Comparison of ENCODE assay signal across 9 mouse cellular contexts in genomic region chr1:73862323-73863073, GRCm38 (mm10).
DNase-seq lines count a peak whose midpoint lies in the region; ATAC-seq lines count a peak whose summit lies in the region.
"Had no signal": no experiment of that assay in that cellular context is flagged by ENCODE, and none has a peak within 500 bp of the region (broad histone marks: within the 10 kb centered on the region; RNA-seq: fewer than 3 reads in every experiment).

No protein-coding gene starts in this region.

- ATAC-seq in CD4-positive, CD25-positive, alpha-beta regulatory T cell, adult 4 months: no peak
- ATAC-seq in forebrain, embryonic 16.5 days: peak; percentile 97
- peak; percentile 91 for ATAC-seq in hindbrain, embryonic 11.5 days (ENCODE audit: low FRiP score)
- ATAC-seq in megakaryocyte progenitor cell, adult 5-6 weeks (replicated peaks; ENCODE audit: poor library complexity): peak; percentile 85

- no peaks in the 10 kb centered on the region for H3K9me3 ChIP-seq in forebrain, embryonic 16.5 days (ENCODE audit: control insufficient read depth, low read length)
- H3K9me3 ChIP-seq in hindbrain, embryonic 11.5 days (ENCODE audit: control insufficient read depth, low read length): no peaks in the 10 kb centered on the region

- 0 out of 2 replicates have a peak overlapping the region, but pooled peaks have one; percentile 0 for H3K4me2 ChIP-seq in forebrain, embryonic 16.5 days (ENCODE audit: low read length)
- H3K4me2 ChIP-seq in hindbrain, embryonic 11.5 days (replicated peaks; ENCODE audit: low read depth, low read length): 0 out of 2 replicates have a peak overlapping the region, but pooled peaks have one; percentile 1

- H3K27ac ChIP-seq in forebrain, embryonic 16.5 days (ENCODE audit: low read length): no peak overlapping the region
- no peak overlapping the region for H3K27ac ChIP-seq in hindbrain, embryonic 11.5 days (ENCODE audit: low read depth, low read length)
- H3K27ac ChIP-seq: macrophage had no signal

- peaks cover 6% of the 10 kb centered on the region for H3K4me1 ChIP-seq in forebrain, embryonic 16.5 days (replicated peaks; ENCODE audit: control insufficient read depth, insufficient read depth, low read length)
- no peaks in the 10 kb centered on the region for H3K4me1 ChIP-seq in hindbrain, embryonic 11.5 days (replicated peaks; ENCODE audit: control insufficient read depth, insufficient read depth, low read length)

- no peaks in the 10 kb centered on the region for H3K36me3 ChIP-seq in forebrain, embryonic 16.5 days (ENCODE audit: control insufficient read depth, insufficient read depth)
- no peaks in the 10 kb centered on the region for H3K36me3 ChIP-seq in hindbrain, embryonic 11.5 days (ENCODE audit: control insufficient read depth, insufficient read depth, low read length)

- H3K27me3 ChIP-seq in forebrain, embryonic 16.5 days (replicated peaks; ENCODE audit: control insufficient read depth, insufficient read depth, low read length): no peaks in the 10 kb centered on the region
- H3K27me3 ChIP-seq in hindbrain, embryonic 11.5 days (ENCODE audit: control insufficient read depth, insufficient read depth, low read length): no peaks in the 10 kb centered on the region

- peak; percentile 13 for DNase-seq in CD4-positive, CD25-positive, alpha-beta regulatory T cell, adult 2 months (ENCODE audit: low read depth, low spot score)
- DNase-seq in adrenal gland, postnatal 14 days: peak; percentile 83
- DNase-seq in hindbrain, embryonic 11.5 days (ENCODE audit: low spot score): peak; percentile 82
- DNase-seq in layer of hippocampus, postnatal 10 days (ENCODE audit: low spot score in 2 of 2): peak; percentile 71 to 82
- DNase-seq in spleen, postnatal 4 days (ENCODE audit: low spot score in 2 of 2): peak; percentile 22 to 74

- no peak overlapping the region for H3K9ac ChIP-seq in forebrain, embryonic 16.5 days (replicated peaks; ENCODE audit: low read depth, low read length)
- H3K9ac ChIP-seq in hindbrain, embryonic 11.5 days (ENCODE audit: low read depth, low read length): 0 out of 2 replicates have a peak overlapping the region, but pooled peaks have one; percentile 37

- 8% methylated on average over 15 of the region's 15 CpGs for WGBS in forebrain, embryonic 16.5 days
- WGBS in hindbrain, embryonic 11.5 days: 16% methylated on average over 15 of the region's 15 CpGs

- H3K4me3 ChIP-seq in forebrain, embryonic 16.5 days (replicated peaks; ENCODE audit: low read length): no peak overlapping the region
- H3K4me3 ChIP-seq in hindbrain, embryonic 11.5 days (ENCODE audit: low read depth, low read length): no peak overlapping the region

Comparison
In these comparisons a context has a peak if more than half of its experiments do, and no peak if none do; other contexts are left out.
1. DNase-seq: peak in every context shown above with its lines; median percentile 83 in adrenal gland, postnatal 14 days; 82 in hindbrain, embryonic 11.5 days; 76 in layer of hippocampus, postnatal 10 days; 48 in spleen, postnatal 4 days; 13 in CD4-positive, CD25-positive, alpha-beta regulatory T cell, adult 2 months.